Mouse (Mus musculus) stomach, embryonic 15.5 days (tissue): ENCODE measurements around the gene Plb1. TPM values are rescaled to one million over a fixed set of nuclear protein-coding genes. Genes with fewer than 3 reads are reported as not detected.

Experiments
- ATAC-seq: fragments of 200-750 bp; cut with Nextera tagmentation; 2 replicates; pipeline ENCODE4 v1.8.0; 2017; ENCODE audit warnings: low read depth, moderate number of reproducible peaks, moderate TSS enrichment; ENCODE audit not compliant: insufficient read depth, low FRiP score
- H3K27ac ChIP-seq: fragments of 300-500 bp; sonication (generic); 2 replicates; pipeline ENCODE4 v1.5.1; 2015; ENCODE audit warnings: mild to moderate bottlenecking, inconsistent platforms
- H3K27me3 ChIP-seq: fragments of 300-500 bp; sonication (generic); replicated peaks from 2 replicates; pipeline ENCODE4 v1.6.1; 2015; ENCODE audit warnings: inconsistent platforms
- H3K36me3 ChIP-seq: fragments of 300-500 bp; sonication (generic); 2 replicates; pipeline ENCODE4 v1.6.1; 2015; ENCODE audit warnings: inconsistent platforms
- H3K4me1 ChIP-seq: fragments of 300-500 bp; sonication (generic); 2 replicates; pipeline ENCODE4 v1.6.1; 2015; ENCODE audit warnings: inconsistent platforms
- H3K4me2 ChIP-seq: fragments of 300-500 bp; sonication (generic); 2 replicates; pipeline ENCODE4 v1.6.1; 2015; ENCODE audit warnings: mild to moderate bottlenecking, inconsistent platforms
- H3K4me3 ChIP-seq: fragments of 300-500 bp; sonication (generic); replicated peaks from 2 replicates; pipeline ENCODE4 v1.5.1; 2015; ENCODE audit warnings: inconsistent platforms
- H3K9ac ChIP-seq: fragments of 300-500 bp; sonication (generic); 2 replicates; pipeline ENCODE4 v1.6.1; 2015; ENCODE audit warnings: inconsistent platforms
- H3K9me3 ChIP-seq: fragments of 300-500 bp; sonication (generic); 2 replicates; pipeline ENCODE4 v1.6.1; 2016; ENCODE audit warnings: inconsistent platforms
- WGBS: fragments of 180-500 bp; shearing (Covaris S2); methylation state at CpG from one replicate; pipeline ENCODE4 v1.1.7; 2015; 5-methylcytosine and 5-hydroxymethylcytosine counted together
- polyA plus RNA-seq: library from polyadenylated mRNA; unstranded; fragments of >200 nt; fragmentation: Nextera tagmentation; extraction: Ambion mirVana; gene quantifications from 2 replicates; pipeline ENCODE4 v1.2.1, GENCODE M21; 2015

The Plb1 gene
- polyA plus RNA-seq, 1 experiment from 2014 or later, result 0.98 TPM

- WGBS, result 65% methylated on average over 2 of the region's 2 CpGs
These were observed 25.8 kb upstream of the Plb1 start for GRCm38 (mm10) chr5:32206726-32207125.

GRCm38 (mm10) chr5:32208460-32208859 is 24.0 kb upstream of the Plb1 start:
- Histone ChIP-seq H3K9ac (no peak overlapping the region), H3K4me2 (no peak overlapping the region), H3K27ac (no peak overlapping the region), H3K4me3 (no peak overlapping the region), H3K9me3 (no peaks in the 10 kb centered on the region), H3K36me3 (no peaks in the 10 kb centered on the region), H3K4me1 (no peaks in the 10 kb centered on the region), H3K27me3 (no peaks in the 10 kb centered on the region)
- 76% methylated on average over 8 of the region's 8 CpGs for WGBS
- no peak for ATAC-seq

More at GRCm38 (mm10) chr5:32206726-32207125, 25.8 kb upstream of the Plb1 start:
- Histone ChIP-seq H3K27me3 (no peaks in the 10 kb centered on the region), H3K4me1 (no peaks in the 10 kb centered on the region), H3K9ac (no peak overlapping the region), H3K9me3 (no peaks in the 10 kb centered on the region), H3K4me3 (no peak overlapping the region), H3K36me3 (no peaks in the 10 kb centered on the region), H3K27ac (no peak overlapping the region), H3K4me2 (no peak overlapping the region)
- ATAC-seq, result no peak

GRCm38 (mm10) chr5:32211011-32211410 is 21.5 kb upstream of the Plb1 start:
- Histone ChIP-seq H3K4me3 (no peak overlapping the region), H3K36me3 (no peaks in the 10 kb centered on the region), H3K27ac (no peak overlapping the region), H3K9me3 (no peaks in the 10 kb centered on the region), H3K4me2 (no peak overlapping the region), H3K9ac (no peak overlapping the region), H3K27me3 (no peaks in the 10 kb centered on the region), H3K4me1 (no peaks in the 10 kb centered on the region)
- ATAC-seq, result no peak
- WGBS, result 33% methylated on average over 2 of the region's 2 CpGs

GRCm38 (mm10) chr5:32213746-32214145 is 18.8 kb upstream of the Plb1 start:
- H3K4me3 ChIP-seq, result no peak overlapping the region
- no peak overlapping the region for H3K4me2 ChIP-seq
- 58% methylated on average over 4 of the region's 4 CpGs for WGBS
- H3K27me3 ChIP-seq, result no peaks in the 10 kb centered on the region
- no peak overlapping the region for H3K9ac ChIP-seq
- H3K4me1 ChIP-seq, result no peaks in the 10 kb centered on the region
- no peaks in the 10 kb centered on the region for H3K9me3 ChIP-seq
- H3K27ac ChIP-seq, result no peak overlapping the region
- ATAC-seq, result no peak
- H3K36me3 ChIP-seq, result no peaks in the 10 kb centered on the region

GRCm38 (mm10) chr5:32215510-32215909 is 17.0 kb upstream of the Plb1 start:
- Histone ChIP-seq H3K36me3 (no peaks in the 10 kb centered on the region), H3K9me3 (no peaks in the 10 kb centered on the region), H3K27ac (no peak overlapping the region), H3K4me3 (no peak overlapping the region), H3K4me2 (no peak overlapping the region), H3K4me1 (no peaks in the 10 kb centered on the region), H3K27me3 (no peaks in the 10 kb centered on the region), H3K9ac (no peak overlapping the region)
- ATAC-seq, result no peak
- WGBS, result 77% methylated on average over 10 of the region's 10 CpGs

GRCm38 (mm10) chr5:32216465-32216864 is 16.0 kb upstream of the Plb1 start:
- no peak overlapping the region for H3K27ac ChIP-seq
- H3K27me3 ChIP-seq, result no peaks in the 10 kb centered on the region
- no peaks in the 10 kb centered on the region for H3K4me1 ChIP-seq
- H3K4me2 ChIP-seq, result no peak overlapping the region
- H3K4me3 ChIP-seq, result no peak overlapping the region
- H3K9ac ChIP-seq, result no peak overlapping the region
- no peaks in the 10 kb centered on the region for H3K9me3 ChIP-seq
- no peaks in the 10 kb centered on the region for H3K36me3 ChIP-seq
- no peak for ATAC-seq
- 28% methylated on average over 4 of the region's 4 CpGs for WGBS

GRCm38 (mm10) chr5:32217477-32217876 is 15.0 kb upstream of the Plb1 start:
- Histone ChIP-seq H3K36me3 (no peaks in the 10 kb centered on the region), H3K4me2 (no peak overlapping the region), H3K27me3 (no peaks in the 10 kb centered on the region), H3K9ac (no peak overlapping the region), H3K9me3 (no peaks in the 10 kb centered on the region), H3K4me1 (no peaks in the 10 kb centered on the region), H3K27ac (no peak overlapping the region), H3K4me3 (no peak overlapping the region)
- 73% methylated on average over 8 of the region's 8 CpGs for WGBS
- no peak for ATAC-seq

GRCm38 (mm10) chr5:32230372-32230771 is 2.1 kb upstream of the Plb1 start:
- no peak overlapping the region for H3K4me2 ChIP-seq
- no peak overlapping the region for H3K27ac ChIP-seq
- no peaks in the 10 kb centered on the region for H3K4me1 ChIP-seq
- WGBS, result 40% methylated on average over 4 of the region's 4 CpGs
- no peaks in the 10 kb centered on the region for H3K27me3 ChIP-seq
- H3K9me3 ChIP-seq, result no peaks in the 10 kb centered on the region
- no peak for ATAC-seq
- no peak overlapping the region for H3K9ac ChIP-seq
- H3K4me3 ChIP-seq, result no peak overlapping the region
- H3K36me3 ChIP-seq, result no peaks in the 10 kb centered on the region

- no peaks in the 10 kb centered on the region for H3K36me3 ChIP-seq
- WGBS, result 69% methylated on average over 2 of the region's 2 CpGs
- H3K27ac ChIP-seq, result no peak overlapping the region
- H3K9me3 ChIP-seq, result no peaks in the 10 kb centered on the region
- no peak overlapping the region for H3K9ac ChIP-seq
- no peaks in the 10 kb centered on the region for H3K27me3 ChIP-seq
- H3K4me1 ChIP-seq, result no peaks in the 10 kb centered on the region
- no peak for ATAC-seq
- no peak overlapping the region for H3K4me2 ChIP-seq
- no peak overlapping the region for H3K4me3 ChIP-seq
These were observed 6.8 kb downstream of the Plb1 start for GRCm38 (mm10) chr5:32239337-32239736.

- no peak for ATAC-seq
- Histone ChIP-seq H3K36me3 (no peaks in the 10 kb centered on the region), H3K4me3 (no peak overlapping the region), H3K27ac (no peak overlapping the region), H3K4me2 (no peak overlapping the region), H3K9me3 (no peaks in the 10 kb centered on the region), H3K4me1 (no peaks in the 10 kb centered on the region), H3K27me3 (no peaks in the 10 kb centered on the region), H3K9ac (no peak overlapping the region)
- 56% methylated on average over 2 of the region's 2 CpGs for WGBS
These were observed 8.2 kb downstream of the Plb1 start for GRCm38 (mm10) chr5:32240741-32241140.

- Histone ChIP-seq H3K4me2 (no peak overlapping the region), H3K27ac (no peak overlapping the region), H3K4me3 (no peak overlapping the region), H3K4me1 (no peaks in the 10 kb centered on the region), H3K27me3 (no peaks in the 10 kb centered on the region), H3K9ac (no peak overlapping the region), H3K9me3 (no peaks in the 10 kb centered on the region), H3K36me3 (no peaks in the 10 kb centered on the region)
- 86% methylated on average over 7 of the region's 7 CpGs for WGBS
- no peak for ATAC-seq
These were observed 10.9 kb downstream of the Plb1 start for GRCm38 (mm10) chr5:32243286-32243885.

GRCm38 (mm10) chr5:32245385-32245784 is 12.9 kb downstream of the Plb1 start:
- no peak for ATAC-seq
- Histone ChIP-seq H3K4me1 (no peaks in the 10 kb centered on the region), H3K27me3 (no peaks in the 10 kb centered on the region), H3K4me3 (no peak overlapping the region), H3K27ac (no peak overlapping the region), H3K4me2 (no peak overlapping the region), H3K36me3 (no peaks in the 10 kb centered on the region), H3K9ac (no peak overlapping the region), H3K9me3 (no peaks in the 10 kb centered on the region)
- 79% methylated on average over 3 of the region's 3 CpGs for WGBS

GRCm38 (mm10) chr5:32260751-32261150 is 28.2 kb downstream of the Plb1 start:
- Histone ChIP-seq H3K9ac (no peak overlapping the region), H3K9me3 (no peaks in the 10 kb centered on the region), H3K4me2 (no peak overlapping the region), H3K27ac (no peak overlapping the region), H3K36me3 (no peaks in the 10 kb centered on the region), H3K27me3 (no peaks in the 10 kb centered on the region), H3K4me3 (no peak overlapping the region), H3K4me1 (no peaks in the 10 kb centered on the region)
- ATAC-seq, result no peak
- 67% methylated on average over 5 of the region's 5 CpGs for WGBS
